Mouse (Mus musculus) myocyte (in vitro differentiated cells): Measurements from ENCODE around the gene Onecut1.

Experiments used
- MYOD1 ChIP-seq, 3 experiments: IDR thresholded peaks; one replicate each; pipeline ENCODE4 v1.6.1; 2011; ENCODE audit warnings: control low read depth in 2 of 3, low read depth in 2 of 3, mild to moderate bottlenecking in 2 of 3, moderate library complexity in 1 of 3; ENCODE audit not compliant: insufficient read length in 2 of 3, control insufficient read depth in 1 of 3
- POLR2A ChIP-seq: IDR thresholded peaks from one replicate; pipeline ENCODE4 v1.6.1; 2011; ENCODE audit warnings: low read depth, mild to moderate bottlenecking, control low read depth, moderate library complexity; ENCODE audit not compliant: insufficient read length

GRCm38 (mm10) chr9:74876328-74876727, 14.6 kb downstream of the Onecut1 start:
- no peak for TF ChIP-seq MYOD1 (IDR thresholded peaks at IDR 0.05; ENCODE audit: control insufficient read depth in 1 of 3, insufficient read length in 2 of 3, low read depth in 2 of 3)
- TF ChIP-seq POLR2A: no peak
